Mouse (Mus musculus) neural tube, embryonic 12.5 days (tissue): ENCODE data around the gene Atp5j2. TPM values are rescaled to one million over a fixed set of nuclear protein-coding genes. Genes with fewer than 3 reads are reported as not detected.

ENCODE experiments used
- ATAC-seq: fragments of 200-750 bp; cut with Nextera tagmentation; 2 replicates; pipeline ENCODE4 v1.8.0; 2017; ENCODE audit warnings: low read depth, mild to moderate bottlenecking, moderate TSS enrichment, moderate library complexity; ENCODE audit not compliant: low FRiP score
- H3K27ac ChIP-seq: fragments of 300-500 bp; sonication (generic); 2 replicates; pipeline ENCODE4 v1.5.1; 2016
- H3K27me3 ChIP-seq: fragments of 300-500 bp; sonication (generic); replicated peaks from 2 replicates; pipeline ENCODE4 v1.6.1; 2016; ENCODE audit warnings: mild to moderate bottlenecking
- H3K36me3 ChIP-seq: fragments of 300-500 bp; sonication (generic); 2 replicates; pipeline ENCODE4 v1.6.1; 2016; ENCODE audit warnings: mild to moderate bottlenecking
- H3K4me1 ChIP-seq: fragments of 300-500 bp; sonication (generic); 2 replicates; pipeline ENCODE4 v1.6.1; 2016
- H3K4me2 ChIP-seq: fragments of 300-500 bp; sonication (generic); replicated peaks from 2 replicates; pipeline ENCODE4 v1.6.1; 2016; ENCODE audit warnings: mild to moderate bottlenecking
- H3K4me3 ChIP-seq: fragments of 300-500 bp; sonication (generic); 2 replicates; pipeline ENCODE4 v1.5.1; 2016
- H3K9ac ChIP-seq: fragments of 300-500 bp; sonication (generic); 2 replicates; pipeline ENCODE4 v1.6.1; 2016; ENCODE audit warnings: mild to moderate bottlenecking
- H3K9me3 ChIP-seq: fragments of 300-500 bp; sonication (generic); 2 replicates; pipeline ENCODE4 v1.6.1; 2016; ENCODE audit warnings: mild to moderate bottlenecking
- WGBS: fragments of 180-500 bp; shearing (Covaris S2); methylation state at CpG from one replicate; pipeline ENCODE4 v1.1.7; 2016; 5-methylcytosine and 5-hydroxymethylcytosine counted together
- polyA plus RNA-seq: library from polyadenylated mRNA; unstranded; fragments of >200 nt; fragmentation: Nextera tagmentation; extraction: Ambion mirVana; gene quantifications from 2 replicates; pipeline ENCODE4 v1.2.1, GENCODE M21; 2016

Atp5j2 gene
- polyA plus RNA-seq, 1 experiment from 2014 or later: 538 TPM

DNA sequence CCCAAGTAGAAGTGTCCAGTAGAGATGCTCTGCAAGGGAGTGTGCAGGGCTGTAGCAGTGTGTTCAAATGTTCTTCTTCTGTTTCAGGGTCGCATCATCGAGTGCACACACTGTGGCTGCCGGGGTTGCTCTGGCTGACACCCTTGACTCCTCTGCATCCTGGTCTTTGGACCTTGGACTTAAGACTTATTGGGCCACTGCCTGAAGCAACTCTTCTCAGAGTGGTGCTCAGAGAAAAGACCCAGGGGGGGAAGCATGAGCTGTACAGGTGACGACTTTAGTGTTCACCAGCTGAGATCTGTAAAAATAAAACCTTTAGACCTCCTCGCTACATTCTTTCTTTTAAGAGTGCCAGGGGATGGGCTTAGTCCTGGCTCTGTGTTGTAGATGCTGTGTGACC, 44.1 kb downstream of the Atp5j2 start:
- no peaks in the 10 kb centered on the region for H3K9me3 ChIP-seq
- H3K4me3 ChIP-seq: no peak overlapping the region
- H3K36me3 ChIP-seq: peaks cover 97% of the 10 kb centered on the region

DNA sequence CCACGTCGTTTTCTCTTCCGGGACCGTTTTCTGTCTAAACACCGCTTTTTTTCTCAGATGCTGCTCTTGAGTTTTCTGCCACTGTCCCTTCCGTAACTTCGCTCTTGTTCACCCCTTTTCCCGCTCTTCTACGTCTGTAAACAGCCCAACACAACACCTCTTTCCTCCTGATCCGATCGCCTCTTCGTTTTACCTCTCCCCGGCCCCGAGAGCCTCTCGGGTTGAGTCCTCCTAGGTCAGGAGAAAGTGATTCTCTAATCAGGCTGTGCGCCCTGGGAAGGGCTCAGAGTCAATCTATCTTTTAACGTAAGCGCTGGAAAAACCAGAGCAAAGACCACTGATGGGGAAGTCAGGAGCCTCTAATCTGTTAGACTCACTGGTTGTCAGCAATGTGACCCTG, 51.3 kb downstream of the Atp5j2 start:
- Histone ChIP-seq H3K4me2 (peak overlapping the region; percentile 84), H3K4me3 (peak overlapping the region; percentile 93), H3K27ac (no peak overlapping the region), H3K36me3 (peaks cover 50% of the 10 kb centered on the region), H3K4me1 (peaks cover 26% of the 10 kb centered on the region), H3K27me3 (no peaks in the 10 kb centered on the region), H3K9me3 (no peaks in the 10 kb centered on the region), H3K9ac (peak overlapping the region; percentile 91)
- WGBS: under 1% methylated on average over 18 of the region's 18 CpGs
- 0 out of 2 replicates have a peak, but pooled peaks have one; percentile 10 for ATAC-seq

More for the DNA sequence above, 44.1 kb downstream of the Atp5j2 start:
- ATAC-seq: no peak
- no peaks in the 10 kb centered on the region for H3K4me1 ChIP-seq
- no peak overlapping the region for H3K4me2 ChIP-seq
- no peaks in the 10 kb centered on the region for H3K27me3 ChIP-seq
- 94% methylated on average over 5 of the region's 5 CpGs for WGBS
- H3K9ac ChIP-seq: no peak overlapping the region
- H3K27ac ChIP-seq: no peak overlapping the region

DNA sequence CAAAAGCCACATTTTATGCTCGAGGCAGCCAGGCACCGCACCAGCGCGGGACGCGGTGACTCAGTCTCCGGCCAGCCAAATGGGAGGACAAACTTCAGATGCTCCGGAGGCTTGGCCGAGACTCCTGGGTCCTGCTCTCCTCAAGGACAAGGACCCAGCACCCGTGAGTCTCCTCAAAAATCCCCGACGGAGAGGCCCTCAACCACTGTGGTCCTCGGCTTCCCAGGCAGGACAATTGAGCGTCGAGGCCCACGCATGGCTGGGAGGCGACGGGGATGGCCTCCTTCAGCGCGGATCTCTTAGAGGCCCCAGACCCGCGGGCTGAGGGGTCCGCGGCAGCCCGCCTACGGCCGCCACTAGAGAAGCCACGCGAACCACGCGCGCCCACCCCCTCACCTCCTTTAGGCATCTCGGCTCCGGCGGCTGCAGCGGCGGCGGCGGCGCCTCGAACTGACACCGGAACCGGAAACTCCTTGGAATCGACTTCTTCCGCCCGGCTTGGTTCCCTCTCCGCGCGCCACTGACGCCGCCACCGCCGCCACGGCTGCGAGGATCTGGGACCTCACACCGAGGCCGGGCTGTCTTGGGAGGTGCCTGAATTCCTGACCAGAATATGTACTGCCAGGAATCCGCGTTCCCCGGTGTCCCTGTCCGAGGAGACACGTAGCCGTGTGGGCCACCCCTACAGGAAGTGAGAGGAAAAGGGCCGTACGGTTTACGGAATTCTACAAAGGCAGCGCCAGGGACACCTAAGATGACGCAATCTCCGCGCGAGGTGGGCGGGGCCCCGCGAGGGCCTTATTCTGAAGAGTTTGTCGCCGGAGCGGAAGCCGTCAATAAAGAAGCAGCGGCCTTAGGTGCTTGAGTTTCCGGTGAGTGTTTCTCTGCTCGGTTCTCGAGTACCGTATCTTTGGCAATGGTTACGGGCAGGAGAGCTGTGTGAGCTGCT, 52.0 kb downstream of the Atp5j2 start, which contains the start of the genes Pdap1 and Bud31:
Gene Pdap1 (minus strand): TSS at position 668 of the 949 bp plus-strand sequence.
Gene Bud31 (plus strand): TSS at position 792 of the 949 bp plus-strand sequence.
- H3K4me3 ChIP-seq: peak within 1 kb of the TSS; percentile 93
- H3K27ac ChIP-seq: peak within 1 kb of the TSS; percentile 74
- H3K9ac ChIP-seq: peak within 1 kb of the TSS; percentile 91
- peak; percentile 92 for ATAC-seq
- WGBS: under 1% methylated on average over 84 of the region's 84 CpGs
- H3K4me2 ChIP-seq: peak within 1 kb of the TSS; percentile 84
- no peaks in the 10 kb centered on the region for H3K9me3 ChIP-seq
- no peaks in the 10 kb centered on the region for H3K27me3 ChIP-seq
- H3K4me1 ChIP-seq: peaks cover 26% of the 10 kb centered on the region
- H3K36me3 ChIP-seq: peaks cover 48% of the 10 kb centered on the region

DNA sequence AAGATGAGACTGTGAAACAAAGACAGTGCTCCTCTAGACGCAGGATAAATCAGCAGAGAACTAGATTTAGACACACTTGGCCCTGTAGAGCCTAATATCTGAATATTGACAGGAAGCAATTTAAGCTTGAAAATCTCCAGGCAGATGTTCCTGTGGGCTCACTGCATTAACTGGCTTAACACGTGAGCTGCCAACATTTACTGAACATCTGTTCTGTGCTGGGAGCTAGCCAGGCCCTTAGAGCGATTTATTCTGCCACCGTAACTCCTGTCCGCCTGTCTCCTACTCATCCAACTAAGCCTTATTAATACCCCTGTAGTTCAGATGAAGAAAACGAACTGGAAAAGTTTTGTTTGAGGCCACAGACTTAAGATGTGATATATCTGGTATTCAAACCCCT, 53.0 kb downstream of the Atp5j2 start:
- WGBS: 24% methylated on average over 6 of the region's 6 CpGs
- H3K36me3 ChIP-seq: peaks cover 49% of the 10 kb centered on the region

More for the DNA sequence above, 53.0 kb downstream of the Atp5j2 start:
- peaks cover 26% of the 10 kb centered on the region for H3K4me1 ChIP-seq
- ATAC-seq: no peak
- H3K4me3 ChIP-seq: peak overlapping the region; percentile 93
- H3K9ac ChIP-seq: peak overlapping the region; percentile 91
- H3K27ac ChIP-seq: no peak overlapping the region
- H3K4me2 ChIP-seq: peak overlapping the region; percentile 84
- no peaks in the 10 kb centered on the region for H3K9me3 ChIP-seq
- H3K27me3 ChIP-seq: no peaks in the 10 kb centered on the region

Other genes with a start within 250 kb of the Atp5j2 start
- 26.5 and 30.2 TPM in 2 replicates for gene Smurf1, start 226.2 kb downstream of the Atp5j2 start, polyA plus RNA-seq
- not detected in 2 replicates for gene Gm4871, start 159.3 kb downstream of the Atp5j2 start, polyA plus RNA-seq
- gene 1700018F24Rik, start 149.1 kb downstream of the Atp5j2 start, polyA plus RNA-seq: not detected in 2 replicates
- gene Arpc1a, start 108.2 kb downstream of the Atp5j2 start, polyA plus RNA-seq: 196 and 198 TPM in 2 replicates
- not detected in 2 replicates for gene Kpna7, start 108.0 kb downstream of the Atp5j2 start, polyA plus RNA-seq
- 94.4 and 101 TPM in 2 replicates for gene Arpc1b, start 77.8 kb downstream of the Atp5j2 start, polyA plus RNA-seq
- gene Pdap1, start 51.8 kb downstream of the Atp5j2 start, polyA plus RNA-seq: 116 and 136 TPM in 2 replicates
- gene Bud31, start 51.7 kb downstream of the Atp5j2 start, polyA plus RNA-seq: 231 and 236 TPM in 2 replicates
- gene Ptcd1, start 25.0 kb downstream of the Atp5j2 start, polyA plus RNA-seq: 20.5 and 21.8 TPM in 2 replicates
- gene Cpsf4, start 24.8 kb downstream of the Atp5j2 start, polyA plus RNA-seq: 58.5 and 59.5 TPM in 2 replicates
- gene Zkscan14, start 9.8 kb upstream of the Atp5j2 start, polyA plus RNA-seq: 12.7 and 13.0 TPM in 2 replicates
- 17.5 and 19.2 TPM in 2 replicates for gene Zkscan5, start 12.5 kb upstream of the Atp5j2 start, polyA plus RNA-seq
- gene Zfp655, start 39.7 kb upstream of the Atp5j2 start, polyA plus RNA-seq: 39.7 and 41.7 TPM in 2 replicates
- 0.57 and 0.91 TPM in 2 replicates for gene Zscan25, start 88.4 kb upstream of the Atp5j2 start, polyA plus RNA-seq
- gene Cyp3a57, start 153.2 kb upstream of the Atp5j2 start, polyA plus RNA-seq: not detected in 2 replicates